Mouse (Mus musculus) kidney, adult 2 months (tissue): ENCODE results near the gene Pappa2. TPM values are rescaled to one million over a fixed set of nuclear protein-coding genes. Genes with fewer than 3 reads are reported as not detected.
A peak's percentile ranks its signal among the peaks of the same experiment; 100 is the strongest.

Experiments used
- DNase-seq: peaks from one replicate; pipeline ENCODE4 v3.0.0; 2021
- H3K27ac ChIP-seq: fragments of 200-500 bp; 2 replicates; pipeline ENCODE4 v1.5.1; 2012; ENCODE audit warnings: low read depth, low read length, control low read depth, inconsistent platforms; ENCODE audit not compliant: insufficient read depth
- H3K27me3 ChIP-seq: fragments of 200-500 bp; replicated peaks from 2 replicates; pipeline ENCODE4 v1.6.1; 2012; ENCODE audit warnings: mild to moderate bottlenecking, moderate library complexity, low read length, inconsistent platforms; ENCODE audit not compliant: control insufficient read depth, insufficient read depth
- H3K36me3 ChIP-seq: fragments of 200-500 bp; 2 replicates; pipeline ENCODE4 v1.6.1; 2012; ENCODE audit warnings: mild to moderate bottlenecking, moderate library complexity, low read length, inconsistent platforms; ENCODE audit not compliant: control insufficient read depth, insufficient read depth
- H3K4me1 ChIP-seq: fragments of 200-500 bp; 2 replicates; pipeline ENCODE4 v1.6.1; 2011; ENCODE audit warnings: low read length; ENCODE audit not compliant: control insufficient read depth, insufficient read depth
- H3K4me3 ChIP-seq: fragments of 200-500 bp; 2 replicates; pipeline ENCODE4 v1.5.1; 2011; ENCODE audit warnings: mild to moderate bottlenecking, low read depth, low read length, control low read depth; ENCODE audit not compliant: insufficient read depth
- CTCF ChIP-seq: fragments of 200-500 bp; conservative IDR thresholded peaks from 2 replicates; pipeline ENCODE4 v1.5.1; 2011; ENCODE audit warnings: low read depth, mild to moderate bottlenecking, control low read depth, low read length, moderate library complexity, mixed read lengths; ENCODE audit not compliant: insufficient read depth, insufficient read length
- POLR2A ChIP-seq: fragments of 200-500 bp; IDR thresholded peaks from one replicate; pipeline ENCODE4 v1.6.1; 2011; ENCODE audit warnings: low read depth, low read length, control low read depth
- WGBS: fragments of 180-500 bp; shearing (Covaris S2); methylation state at CpG from one replicate; pipeline ENCODE4 v1.1.7; 2018; 5-methylcytosine and 5-hydroxymethylcytosine counted together
- polyA plus RNA-seq: library from polyadenylated mRNA; depleted of rRNA; stranded (reverse); fragments of >200 nt; gene quantifications from 2 replicates; pipeline ENCODE4 v1.2.3, GENCODE M21; 2012

Pappa2 gene
- polyA plus RNA-seq, 1 experiment, result 0.23 TPM

- WGBS, result 54% methylated on average over 5 of the region's 5 CpGs
- no peaks in the 10 kb centered on the region for H3K27me3 ChIP-seq
- no peak for TF ChIP-seq POLR2A
- no peak for TF ChIP-seq CTCF
- DNase-seq, result peak; percentile 4
- H3K4me1 ChIP-seq, result no peaks in the 10 kb centered on the region
- H3K36me3 ChIP-seq, result no peaks in the 10 kb centered on the region
- no peak overlapping the region for H3K4me3 ChIP-seq
- no peak overlapping the region for H3K27ac ChIP-seq
Observed at GRCm38 (mm10) chr1:158739132-158739919, 241.0 kb downstream of the Pappa2 start.

- no peaks in the 10 kb centered on the region for H3K27me3 ChIP-seq
- no peak for DNase-seq
- H3K36me3 ChIP-seq, result no peaks in the 10 kb centered on the region
- 56% methylated on average over 4 of the region's 4 CpGs for WGBS
- no peak overlapping the region for H3K27ac ChIP-seq
- TF ChIP-seq POLR2A, result no peak
- no peak for TF ChIP-seq CTCF
- no peak overlapping the region for H3K4me3 ChIP-seq
- no peaks in the 10 kb centered on the region for H3K4me1 ChIP-seq
Observed at GRCm38 (mm10) chr1:158732868-158733496, 247.3 kb downstream of the Pappa2 start.

- DNase-seq, result peak; percentile 4
- Histone ChIP-seq H3K4me1 (no peaks in the 10 kb centered on the region), H3K4me3 (no peak overlapping the region), H3K27me3 (no peaks in the 10 kb centered on the region), H3K36me3 (no peaks in the 10 kb centered on the region), H3K27ac (no peak overlapping the region)
- 43% methylated on average over 5 of the region's 5 CpGs for WGBS
- peak; percentile 28; the same call in 1 of the 2 replicates for TF ChIP-seq CTCF
- TF ChIP-seq POLR2A, result no peak
Observed at GRCm38 (mm10) chr1:158713301-158714095, 266.8 kb downstream of the Pappa2 start.

- Histone ChIP-seq H3K4me1 (no peaks in the 10 kb centered on the region), H3K27me3 (no peaks in the 10 kb centered on the region), H3K27ac (no peak overlapping the region), H3K4me3 (no peak overlapping the region), H3K36me3 (no peaks in the 10 kb centered on the region)
- TF ChIP-seq POLR2A, result no peak
- TF ChIP-seq CTCF, result no peak
- DNase-seq, result no peak
- 77% methylated on average over 1 of the region's 1 CpGs for WGBS
Observed at GRCm38 (mm10) chr1:158701336-158701735, 279.0 kb downstream of the Pappa2 start.

GRCm38 (mm10) chr1:158700147-158700546 is 280.1 kb downstream of the Pappa2 start:
- no peak overlapping the region for H3K27ac ChIP-seq
- DNase-seq, result no peak
- TF ChIP-seq POLR2A (no peak), CTCF (no peak)
- H3K4me1 ChIP-seq, result no peaks in the 10 kb centered on the region
- no peaks in the 10 kb centered on the region for H3K27me3 ChIP-seq
- no peak overlapping the region for H3K4me3 ChIP-seq
- 71% methylated on average over 2 of the region's 2 CpGs for WGBS
- H3K36me3 ChIP-seq, result no peaks in the 10 kb centered on the region

- no peak for TF ChIP-seq POLR2A
- TF ChIP-seq CTCF, result no peak
- WGBS, result 85% methylated on average over 2 of the region's 2 CpGs
- H3K36me3 ChIP-seq, result no peaks in the 10 kb centered on the region
- H3K27me3 ChIP-seq, result no peaks in the 10 kb centered on the region
- no peak overlapping the region for H3K4me3 ChIP-seq
- no peak overlapping the region for H3K27ac ChIP-seq
- no peaks in the 10 kb centered on the region for H3K4me1 ChIP-seq
- DNase-seq, result no peak
Observed at GRCm38 (mm10) chr1:158699276-158699675, 281.0 kb downstream of the Pappa2 start.
